Mouse (Mus musculus): ENCODE measurements around the gene Serinc2.

The Serinc2 gene

GRCm38 (mm10) chr4:130296243-130296965 is 17.4 kb upstream of the Serinc2 start:
- no peak for DNase-seq

- DNase-seq: peak; percentile 50 to 60
Measured at GRCm38 (mm10) chr4:130295047-130295745, 16.2 kb upstream of the Serinc2 start.

- DNase-seq: no peak
Measured at GRCm38 (mm10) chr4:130294513-130294912, 15.5 kb upstream of the Serinc2 start.

DNA sequence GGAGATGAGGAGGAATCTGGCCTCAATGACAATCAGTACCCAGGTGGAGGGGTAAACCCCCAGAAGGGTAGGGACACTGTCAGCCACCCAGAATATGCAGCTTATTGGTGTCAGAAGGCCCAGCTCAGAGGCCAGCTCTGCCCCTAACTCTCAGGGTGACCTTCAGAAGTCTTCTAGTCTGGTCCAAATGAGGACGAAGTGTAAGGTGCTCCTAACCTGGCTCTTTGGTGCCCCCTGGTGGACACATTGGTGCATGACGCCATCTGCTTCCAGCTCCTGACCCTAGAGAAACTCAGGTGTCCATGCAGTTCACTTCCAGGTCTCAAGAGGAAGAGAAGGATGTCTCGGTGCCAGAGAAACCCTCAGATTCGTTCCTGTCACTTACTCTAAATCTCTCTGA is 13.3 kb upstream of the Serinc2 start:
- DNase-seq: peak; percentile 93 to 95

DNA sequence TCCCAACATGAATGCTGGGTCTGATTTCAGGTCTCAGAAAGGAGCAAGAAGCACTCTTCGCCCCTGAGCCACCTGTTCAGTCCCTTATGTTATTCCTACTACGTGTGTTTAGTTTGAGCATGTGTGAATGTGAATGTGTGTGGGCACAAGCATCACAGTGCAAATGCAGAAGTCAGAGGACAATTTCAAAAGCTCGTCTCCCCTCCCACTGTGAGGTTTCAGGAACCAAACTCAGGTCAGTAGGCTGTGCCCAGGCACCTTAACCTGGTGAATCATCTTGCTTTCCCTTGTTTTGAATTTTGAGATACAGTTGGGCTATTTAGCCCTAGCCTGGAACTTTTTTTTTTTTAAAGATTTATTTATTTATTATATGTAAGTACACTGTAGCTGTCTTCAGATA is 10.8 kb upstream of the Serinc2 start:
- no peak for DNase-seq

GRCm38 (mm10) chr4:130286531-130286930 is 7.5 kb upstream of the Serinc2 start:
- no peak for DNase-seq

DNA sequence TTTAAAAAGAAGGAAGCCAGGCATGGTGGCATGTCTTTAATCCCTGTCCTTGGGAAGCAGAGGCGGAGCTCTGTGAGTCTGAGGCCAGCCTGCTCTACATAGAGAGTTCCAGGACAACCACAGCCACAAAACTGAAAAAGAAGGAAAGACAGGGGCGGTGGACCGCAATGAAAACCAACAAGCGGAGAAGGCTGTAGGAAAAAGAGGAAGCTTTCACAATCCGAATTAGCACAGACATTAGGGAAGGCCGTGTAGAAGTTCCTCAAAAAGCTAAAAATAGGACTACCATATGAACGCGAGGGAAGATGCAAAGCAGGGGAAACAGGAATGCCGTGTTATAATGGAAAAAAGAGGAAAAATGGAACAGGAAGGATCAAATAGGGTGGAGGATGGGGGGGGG is 4.8 kb upstream of the Serinc2 start:
- DNase-seq: no peak

DNA sequence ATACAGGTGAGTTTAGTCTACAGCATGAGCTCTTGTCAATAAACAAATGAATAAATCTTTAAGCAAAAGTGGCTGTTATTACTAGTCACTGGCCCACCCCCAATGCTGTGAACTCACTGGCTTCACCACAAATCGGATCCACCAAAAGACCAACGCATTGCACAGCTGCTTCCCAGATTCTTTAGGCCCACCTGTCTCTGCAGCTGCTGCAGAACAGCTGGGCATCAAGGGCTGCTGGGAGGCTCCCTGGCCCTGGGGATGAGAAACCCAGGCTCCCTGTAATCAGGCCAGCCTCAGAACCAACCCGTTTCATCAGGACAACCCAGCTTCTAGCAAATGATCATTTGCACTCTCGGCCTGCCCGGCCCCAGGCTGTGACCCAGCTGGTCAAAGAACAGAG is 3.9 kb upstream of the Serinc2 start:
- DNase-seq: no peak

DNA sequence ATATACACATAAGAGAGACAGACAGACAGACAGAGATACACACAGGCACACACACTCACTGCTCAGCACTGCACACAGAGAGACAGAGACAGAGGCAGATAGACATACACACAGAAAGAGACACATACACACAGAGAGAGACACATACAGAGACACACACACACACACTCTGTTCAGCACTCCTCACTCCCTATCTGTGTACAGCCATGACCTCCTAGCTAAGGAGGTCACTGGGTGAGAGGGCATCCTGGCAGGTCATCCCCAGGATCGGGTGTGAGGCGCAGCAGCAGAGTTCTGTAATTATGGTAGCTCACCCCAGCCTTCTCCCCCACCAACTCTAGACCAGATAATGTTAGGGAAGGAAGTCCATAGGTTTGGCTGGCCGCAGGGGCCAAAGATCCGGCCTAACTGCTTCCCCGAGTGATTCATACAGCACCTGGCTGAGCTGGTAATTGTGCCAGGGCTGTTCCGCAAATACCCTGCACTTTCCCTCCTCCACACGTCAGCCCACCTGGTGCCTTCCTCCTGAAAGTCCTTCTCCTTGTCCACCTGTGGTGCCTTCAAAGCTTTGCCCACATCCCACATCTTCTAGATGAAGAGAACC is 2.3 kb downstream of the Serinc2 start:
- DNase-seq: no peak

- peak in 1 of 2 experiments; percentile 59 for DNase-seq
Measured at GRCm38 (mm10) chr4:130275823-130276105, 3.2 kb downstream of the Serinc2 start.

GRCm38 (mm10) chr4:130275016-130275822 is 3.8 kb downstream of the Serinc2 start:
- DNase-seq: peak; percentile 86 to 89

DNA sequence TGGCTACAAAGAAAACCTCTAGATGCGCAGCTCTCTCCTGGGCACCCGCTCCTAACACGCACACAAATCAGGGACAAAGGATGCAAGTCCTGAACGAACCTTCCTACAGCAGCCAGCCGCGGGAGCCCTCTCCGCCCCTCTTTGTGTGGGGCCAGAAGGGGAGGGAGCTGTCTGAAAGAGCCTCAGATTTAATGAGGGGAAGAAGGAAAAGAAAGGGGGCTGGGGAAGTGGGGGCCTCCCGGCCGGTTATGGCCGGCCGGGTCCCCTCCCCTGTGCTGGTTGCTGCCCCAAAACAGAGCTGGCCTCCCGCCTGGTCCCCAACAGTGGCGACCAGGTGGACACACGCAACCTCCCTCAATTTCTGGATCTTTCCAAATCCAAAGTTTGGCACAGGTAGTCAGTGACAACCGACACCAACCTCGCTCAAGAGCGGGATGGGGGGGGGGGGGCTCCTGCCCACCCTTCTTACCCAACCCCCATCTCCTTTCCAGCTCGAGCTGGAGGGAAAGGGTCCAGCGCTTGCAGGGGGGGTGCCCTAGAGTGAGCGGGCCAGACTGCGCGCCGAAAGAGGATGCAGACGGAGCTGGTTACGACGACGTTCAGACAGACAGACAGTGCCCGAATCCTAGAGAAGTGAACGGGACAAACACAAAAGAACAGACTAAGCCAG is 4.5 kb downstream of the Serinc2 start:
- peak; percentile 88 to 91 for DNase-seq

DNA sequence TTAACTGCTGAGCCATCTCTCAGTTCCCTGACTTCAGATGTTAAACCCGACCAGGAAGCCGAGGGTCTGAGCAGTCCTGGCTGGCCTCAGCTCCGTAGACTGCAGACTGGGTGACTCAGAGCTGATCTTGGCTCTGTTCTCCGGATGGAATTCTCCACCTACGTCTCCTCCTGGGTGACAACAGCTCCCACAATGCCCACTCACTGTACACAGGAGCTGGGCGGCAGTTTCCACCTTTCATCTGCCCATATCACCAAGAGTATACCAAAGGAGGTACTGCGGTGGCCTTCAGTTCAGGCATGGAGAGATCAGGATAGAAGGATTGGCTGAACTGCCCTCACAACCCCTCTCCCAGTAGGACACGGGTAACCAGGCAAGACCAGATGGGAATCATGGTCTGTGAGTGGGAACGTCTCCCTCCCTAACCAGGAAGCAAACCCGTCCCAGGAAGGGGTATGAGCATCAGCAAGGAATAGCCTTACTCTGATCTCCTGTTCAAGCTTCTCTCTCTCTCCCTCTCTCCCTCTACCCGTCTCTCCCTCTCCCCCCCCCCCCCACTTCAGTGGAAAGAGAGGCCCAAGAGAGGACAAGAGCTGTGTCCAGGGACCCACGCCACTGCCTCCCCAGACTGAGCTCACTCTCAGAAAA is 5.2 kb downstream of the Serinc2 start:
- DNase-seq: peak; percentile 65 to 71

DNA sequence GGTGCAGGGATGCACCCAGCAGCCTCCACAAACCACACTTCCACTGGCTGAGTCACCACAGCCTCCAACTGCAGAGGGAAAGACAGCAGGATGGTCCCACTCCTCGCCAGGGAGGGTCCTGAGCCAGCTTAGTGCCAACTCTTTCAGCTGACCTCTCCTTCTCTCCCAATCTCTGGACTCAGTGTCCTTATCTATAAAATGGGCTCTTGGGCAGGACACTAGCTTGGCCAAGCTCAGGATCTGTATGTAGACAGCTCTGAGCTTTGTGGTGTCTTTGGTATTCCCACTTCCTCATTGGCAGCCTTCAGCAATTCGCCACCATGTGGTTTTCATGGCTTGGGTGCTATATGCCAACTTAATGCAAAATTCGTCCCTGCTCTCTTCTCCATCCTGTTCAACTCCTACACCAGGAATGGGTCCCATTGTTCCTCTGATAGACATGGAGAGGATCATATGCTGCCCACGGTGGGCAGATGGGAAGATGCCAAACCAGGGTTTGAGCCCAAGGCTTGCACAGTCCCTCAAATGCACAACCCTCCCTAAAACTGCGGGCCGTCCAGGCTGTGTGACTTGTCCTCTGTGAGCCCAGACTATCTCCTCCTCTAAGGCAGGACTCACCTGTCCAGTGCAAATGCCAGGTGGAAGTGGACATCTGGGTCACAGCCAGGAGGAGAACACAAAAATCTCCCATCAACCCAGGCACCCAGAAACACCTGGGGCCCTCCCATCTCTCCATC is 8.2 kb downstream of the Serinc2 start:
- peak; percentile 54 to 58 for DNase-seq

GRCm38 (mm10) chr4:130270089-130270488 is 8.9 kb downstream of the Serinc2 start:
- DNase-seq: peak; percentile 85 to 91

- no peak for DNase-seq
Measured at GRCm38 (mm10) chr4:130268736-130269135, 10.3 kb downstream of the Serinc2 start.

DNA sequence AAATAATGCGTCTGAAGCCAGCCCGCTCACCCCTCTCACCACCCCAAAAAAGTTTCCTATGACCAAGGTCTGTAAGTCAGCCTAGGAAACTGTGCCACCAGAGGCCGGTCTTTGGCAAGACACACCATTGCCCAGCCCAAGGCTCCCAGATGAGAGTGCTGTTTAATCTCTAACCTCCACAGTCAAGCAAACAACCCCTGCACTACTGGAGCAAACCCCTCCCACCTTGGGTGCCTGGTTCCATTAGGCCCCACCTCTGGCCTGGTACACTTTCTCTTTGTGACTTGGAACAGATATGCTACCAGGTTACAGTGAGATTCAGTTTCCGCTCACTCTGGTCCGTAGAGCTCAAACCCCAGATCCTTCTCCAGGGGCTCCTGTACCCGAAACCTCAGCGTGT is 11.9 kb downstream of the Serinc2 start:
- no peak for DNase-seq

DNA sequence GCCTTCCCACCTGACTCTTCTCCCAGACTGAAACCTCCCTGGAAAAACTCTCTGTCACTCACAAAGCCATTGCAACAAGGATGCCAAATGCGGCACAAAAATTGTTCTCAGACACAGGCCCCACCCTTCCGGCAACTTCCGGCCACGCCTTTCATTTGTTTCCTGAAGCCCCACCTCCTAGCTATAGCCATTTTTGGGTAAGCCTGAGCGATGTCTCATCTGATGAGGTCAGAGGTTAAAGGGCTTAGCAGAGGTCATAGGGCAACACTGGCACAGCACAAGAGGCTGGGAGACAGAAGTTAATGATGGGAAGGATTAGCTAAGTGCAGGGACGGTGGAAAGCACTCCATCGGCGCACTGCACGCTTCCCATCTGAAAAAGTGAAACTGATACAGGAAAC is 12.4 kb downstream of the Serinc2 start:
- no peak for DNase-seq

DNA sequence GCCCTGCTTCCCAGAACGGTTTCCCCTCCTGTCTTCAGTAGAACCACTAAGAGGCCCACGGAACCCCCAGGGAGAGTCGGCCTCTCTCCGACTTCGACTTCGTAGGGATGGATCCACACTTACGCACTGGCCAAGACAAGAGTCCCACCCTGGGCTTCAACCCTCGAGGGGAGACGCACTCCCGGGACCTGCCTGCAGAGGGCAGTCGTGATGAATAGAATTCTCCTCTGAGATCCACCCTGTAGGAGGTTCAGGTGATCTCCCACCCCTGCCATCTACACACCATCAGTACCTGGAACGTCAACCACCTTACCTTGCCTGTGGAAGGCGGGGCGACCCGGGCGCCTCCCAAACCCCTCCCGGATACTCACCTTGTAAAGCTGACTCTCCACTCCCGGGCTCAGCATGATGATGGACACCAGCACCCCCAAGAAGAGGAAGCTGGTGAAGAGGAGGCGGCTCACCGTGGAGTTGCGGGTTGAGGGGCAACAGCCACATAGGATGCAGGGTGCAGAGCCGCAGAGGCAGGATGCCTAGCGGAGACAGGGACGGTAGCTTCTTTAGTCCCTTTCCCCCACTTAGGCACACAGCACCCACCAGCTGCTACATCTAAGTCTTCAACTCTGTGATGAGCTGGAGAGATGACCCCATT is 14.2 kb downstream of the Serinc2 start:
- DNase-seq: peak; percentile 87 to 93

DNA sequence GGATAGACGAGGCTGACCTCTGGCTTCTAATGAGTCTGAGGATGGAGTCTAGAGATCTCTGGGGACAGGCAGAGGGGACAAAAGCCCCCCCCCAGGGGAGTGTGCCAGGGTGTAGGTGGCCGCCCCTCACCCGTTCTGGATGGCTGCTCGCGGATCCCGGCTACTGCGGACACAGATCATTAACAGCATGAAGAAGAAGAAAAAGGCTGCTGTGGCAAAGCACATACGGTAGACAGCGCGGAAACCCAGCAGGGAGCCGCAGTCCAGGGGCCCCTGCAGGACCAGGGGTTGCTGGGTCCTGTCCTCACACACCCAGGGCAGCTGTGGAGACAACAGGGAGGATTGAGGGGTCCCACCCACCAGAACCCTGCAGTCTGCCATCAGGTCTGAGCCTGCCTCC is 14.9 kb downstream of the Serinc2 start:
- DNase-seq: no peak

DNA sequence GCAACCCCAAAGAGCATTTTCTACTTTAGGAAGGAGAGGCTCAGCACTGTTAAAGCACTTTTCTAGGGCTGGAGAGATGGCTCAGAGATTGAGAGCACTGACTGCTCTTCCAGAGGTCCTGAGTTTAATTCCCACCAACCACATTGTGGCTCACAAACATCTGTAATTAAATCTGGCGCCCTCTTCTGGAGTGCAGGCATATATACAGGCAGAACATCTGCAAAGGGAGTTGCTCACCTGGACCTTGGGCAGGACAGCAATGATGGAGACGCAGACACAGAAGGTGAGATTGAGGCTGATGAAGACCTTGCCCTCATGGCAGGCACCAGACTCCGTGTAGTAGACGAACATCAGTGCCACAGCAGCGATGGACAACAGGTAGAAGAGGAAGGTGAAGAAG is 18.6 kb downstream of the Serinc2 start:
- DNase-seq: no peak
